Mouse (Mus musculus): Measurements from ENCODE around the gene Lin37.

Gene Lin37

GRCm38 (mm10) chr7:30525954-30526353, 33.7 kb downstream of the Lin37 start:
- in situ Hi-C loops (cut with MboI; ENCODE audit: low pct_unique_long_range_greater_than_20kb in 1 of 2, low sequenced_read_pairs in 2 of 2, unreplicated experiment in 1 of 2): no loop called here

DNA sequence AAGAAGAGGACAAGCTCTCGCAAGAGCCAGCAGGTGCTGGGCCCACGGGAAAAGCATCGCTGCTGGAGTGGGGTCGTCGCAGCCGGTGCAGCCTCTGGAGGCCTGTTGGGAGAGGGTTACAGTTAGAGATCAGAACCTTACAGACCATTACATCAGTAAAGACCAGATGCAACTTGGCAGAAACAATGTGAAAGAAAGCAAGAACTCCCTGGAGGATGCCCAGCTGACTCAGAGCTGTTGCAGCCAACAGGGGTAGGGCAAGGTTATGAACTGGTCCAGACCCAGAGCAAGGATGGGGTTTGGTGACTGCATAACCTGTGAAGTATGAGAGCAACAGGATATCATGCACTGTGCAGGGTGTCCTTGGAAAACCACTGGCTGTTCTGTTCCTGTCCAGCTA, 35.2 kb downstream of the Lin37 start:
- in situ Hi-C loops (cut with MboI; ENCODE audit: low pct_unique_long_range_greater_than_20kb in 1 of 2, low sequenced_read_pairs in 2 of 2, unreplicated experiment in 1 of 2): no loop called here

GRCm38 (mm10) chr7:30522871-30523270, 36.8 kb downstream of the Lin37 start:
- in situ Hi-C loops (cut with MboI; ENCODE audit: low pct_unique_long_range_greater_than_20kb in 1 of 2, low sequenced_read_pairs in 2 of 2, unreplicated experiment in 1 of 2): no loop called here

- in situ Hi-C loops (cut with MboI; ENCODE audit: low pct_unique_long_range_greater_than_20kb in 1 of 2, low sequenced_read_pairs in 2 of 2, unreplicated experiment in 1 of 2): no loop called here
Observed at GRCm38 (mm10) chr7:30520856-30521255, 38.8 kb downstream of the Lin37 start.

DNA sequence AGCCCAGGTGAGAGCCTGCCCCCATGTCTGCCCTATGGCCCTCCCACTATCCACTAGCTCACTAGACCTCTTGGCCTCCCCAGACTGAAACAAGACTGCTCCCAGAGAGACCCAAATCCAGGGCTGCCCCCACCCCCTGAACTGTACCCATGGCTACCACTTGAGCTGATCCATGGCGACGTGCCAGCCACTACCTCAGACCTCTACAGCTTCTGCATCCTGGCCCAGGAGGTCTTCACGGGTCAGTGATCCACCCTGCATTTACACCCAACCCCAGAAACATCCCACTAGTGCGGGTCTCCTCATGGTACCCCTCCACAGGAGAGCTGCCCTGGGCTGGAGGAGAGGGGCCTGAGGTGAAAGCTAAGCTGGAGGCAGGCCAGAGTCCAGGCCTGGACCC, 39.2 kb downstream of the Lin37 start:
- in situ Hi-C loops (cut with MboI; ENCODE audit: low pct_unique_long_range_greater_than_20kb in 1 of 2, low sequenced_read_pairs in 2 of 2, unreplicated experiment in 1 of 2): no loop called here

DNA sequence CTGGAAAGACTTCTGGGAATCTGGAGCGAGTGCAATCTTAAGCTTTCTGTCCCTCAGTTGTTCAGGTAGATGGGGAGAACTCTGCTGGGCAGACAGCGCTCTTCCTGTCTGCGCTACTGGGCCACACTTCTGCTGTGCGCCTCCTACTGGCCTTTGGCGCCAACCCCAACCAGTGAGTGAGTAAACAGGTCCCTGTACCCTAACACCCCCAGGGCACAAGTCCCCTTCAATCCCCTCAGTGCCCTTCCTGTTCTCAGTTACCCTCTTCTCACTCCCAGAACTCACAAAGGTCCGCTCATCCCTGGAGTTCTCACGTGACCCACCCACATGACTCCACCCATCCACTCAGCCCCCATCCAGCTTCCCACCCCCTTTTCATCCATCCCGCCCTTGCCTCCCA, 41.3 kb downstream of the Lin37 start:
- in situ Hi-C loops (cut with MboI; ENCODE audit: low pct_unique_long_range_greater_than_20kb in 1 of 2, low sequenced_read_pairs in 2 of 2, unreplicated experiment in 1 of 2): no loop called here

GRCm38 (mm10) chr7:30515003-30515760, 44.5 kb downstream of the Lin37 start:
- in situ Hi-C loops (cut with MboI; ENCODE audit: low pct_unique_long_range_greater_than_20kb in 1 of 2, low sequenced_read_pairs in 2 of 2, unreplicated experiment in 1 of 2): no loop called here

DNA sequence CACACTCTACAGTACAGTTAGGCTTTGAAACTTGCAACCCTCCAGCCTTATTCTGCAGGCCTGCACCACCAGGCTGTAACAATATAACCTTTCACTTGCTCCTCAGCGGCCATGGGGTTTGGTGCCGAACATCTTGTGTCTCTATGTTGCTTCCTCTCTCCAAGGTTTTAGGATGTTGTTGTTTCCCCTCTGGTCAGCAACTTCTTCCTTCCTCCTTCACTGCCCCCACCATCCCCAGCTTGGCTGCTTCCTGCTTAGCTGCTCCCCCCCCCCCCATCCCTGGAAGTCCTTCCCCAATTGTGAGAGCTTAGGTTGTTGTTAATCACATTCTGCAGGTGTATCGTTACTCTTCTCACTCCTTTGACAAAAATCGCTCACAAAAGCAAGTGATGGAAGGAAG, 51.6 kb downstream of the Lin37 start:
- in situ Hi-C loops (cut with MboI; ENCODE audit: low pct_unique_long_range_greater_than_20kb in 1 of 2, low sequenced_read_pairs in 2 of 2, unreplicated experiment in 1 of 2): no loop called here

Measured in mouse embryonic stem cell (cell line).